Mouse (Mus musculus) liver, embryonic 12.5 days (tissue): ENCODE data around the gene Tmem178b. TPM values are rescaled to one million over a fixed set of nuclear protein-coding genes. Genes with fewer than 3 reads are reported as not detected.

ENCODE experiments used
- ATAC-seq: fragments of 200-750 bp; cut with Nextera tagmentation; 2 replicates; pipeline ENCODE4 v1.8.0; 2017; ENCODE audit warnings: moderate number of reproducible peaks, mild to moderate bottlenecking, moderate library complexity
- H3K27ac ChIP-seq: fragments of 300-500 bp; sonication (generic); 2 replicates; pipeline ENCODE4 v1.5.1; 2016; ENCODE audit warnings: mild to moderate bottlenecking
- H3K27me3 ChIP-seq: fragments of 300-500 bp; sonication (generic); replicated peaks from 2 replicates; pipeline ENCODE4 v1.6.1; 2016; ENCODE audit warnings: mild to moderate bottlenecking, moderate library complexity
- H3K36me3 ChIP-seq: fragments of 300-500 bp; sonication (generic); 2 replicates; pipeline ENCODE4 v1.6.1; 2016; ENCODE audit warnings: mild to moderate bottlenecking, moderate library complexity
- H3K4me1 ChIP-seq: fragments of 300-500 bp; sonication (generic); 2 replicates; pipeline ENCODE4 v1.6.1; 2016
- H3K4me2 ChIP-seq: fragments of 300-500 bp; sonication (generic); 2 replicates; pipeline ENCODE4 v1.6.1; 2016; ENCODE audit warnings: mild to moderate bottlenecking, moderate library complexity
- H3K4me3 ChIP-seq: fragments of 300-500 bp; sonication (generic); 2 replicates; pipeline ENCODE4 v1.5.1; 2016; ENCODE audit warnings: mild to moderate bottlenecking, moderate library complexity
- H3K9ac ChIP-seq: fragments of 300-500 bp; sonication (generic); 2 replicates; pipeline ENCODE4 v1.6.1; 2016; ENCODE audit warnings: mild to moderate bottlenecking, moderate library complexity
- H3K9me3 ChIP-seq: fragments of 300-500 bp; sonication (generic); replicated peaks from 2 replicates; pipeline ENCODE4 v1.6.1; 2016; ENCODE audit warnings: mild to moderate bottlenecking, moderate library complexity
- WGBS: fragments of 180-500 bp; shearing (Covaris S2); methylation state at CpG from one replicate; pipeline ENCODE4 v1.1.7; 2016; ENCODE audit not compliant: insufficient replicate concordance; 5-methylcytosine and 5-hydroxymethylcytosine counted together
- polyA plus RNA-seq: library from polyadenylated mRNA; unstranded; fragments of >200 nt; fragmentation: Nextera tagmentation; extraction: Ambion mirVana; gene quantifications from 2 replicates; pipeline ENCODE4 v1.2.1, GENCODE M21; 2016

Tmem178b gene
- polyA plus RNA-seq, 1 experiment from 2014 or later = not detected

GRCm38 (mm10) chr6:40032901-40033300 lies 159.8 kb downstream of the Tmem178b start:
- Histone ChIP-seq H3K4me3 (no peak overlapping the region), H3K9me3 (no peaks in the 10 kb centered on the region), H3K27ac (no peak overlapping the region), H3K36me3 (no peaks in the 10 kb centered on the region), H3K9ac (no peak overlapping the region), H3K4me2 (no peak overlapping the region), H3K27me3 (no peaks in the 10 kb centered on the region), H3K4me1 (no peaks in the 10 kb centered on the region)
- ATAC-seq = no peak

- Histone ChIP-seq H3K4me1 (no peaks in the 10 kb centered on the region), H3K36me3 (no peaks in the 10 kb centered on the region), H3K4me3 (no peak overlapping the region), H3K9me3 (no peaks in the 10 kb centered on the region), H3K4me2 (no peak overlapping the region), H3K27me3 (no peaks in the 10 kb centered on the region), H3K27ac (no peak overlapping the region), H3K9ac (no peak overlapping the region)
- 59% methylated on average over 3 of the region's 3 CpGs for WGBS
- no peak for ATAC-seq
These were observed 160.9 kb downstream of the Tmem178b start for GRCm38 (mm10) chr6:40033935-40034334.

- Histone ChIP-seq H3K4me2 (no peak overlapping the region), H3K4me1 (no peaks in the 10 kb centered on the region), H3K27ac (no peak overlapping the region), H3K4me3 (no peak overlapping the region), H3K27me3 (no peaks in the 10 kb centered on the region), H3K9me3 (no peaks in the 10 kb centered on the region), H3K9ac (no peak overlapping the region), H3K36me3 (no peaks in the 10 kb centered on the region)
- ATAC-seq = no peak
- 34% methylated on average over 11 of the region's 11 CpGs for WGBS
These were observed 176.2 kb downstream of the Tmem178b start for GRCm38 (mm10) chr6:40048969-40049908.

GRCm38 (mm10) chr6:40049909-40050484 lies 176.9 kb downstream of the Tmem178b start:
- Histone ChIP-seq H3K27ac (no peak overlapping the region), H3K9ac (no peak overlapping the region), H3K27me3 (no peaks in the 10 kb centered on the region), H3K9me3 (no peaks in the 10 kb centered on the region), H3K4me3 (no peak overlapping the region), H3K36me3 (no peaks in the 10 kb centered on the region), H3K4me1 (no peaks in the 10 kb centered on the region), H3K4me2 (no peak overlapping the region)
- WGBS = 79% methylated on average over 5 of the region's 6 CpGs
- ATAC-seq = no peak

- Histone ChIP-seq H3K4me1 (no peaks in the 10 kb centered on the region), H3K9ac (no peak overlapping the region), H3K4me3 (no peak overlapping the region), H3K9me3 (no peaks in the 10 kb centered on the region), H3K27ac (no peak overlapping the region), H3K36me3 (no peaks in the 10 kb centered on the region), H3K27me3 (no peaks in the 10 kb centered on the region), H3K4me2 (no peak overlapping the region)
- ATAC-seq = no peak
- WGBS = 64% methylated on average over 2 of the region's 2 CpGs
These were observed 178.6 kb downstream of the Tmem178b start for GRCm38 (mm10) chr6:40051698-40052097.

GRCm38 (mm10) chr6:40052593-40052992 lies 179.5 kb downstream of the Tmem178b start:
- Histone ChIP-seq H3K9ac (no peak overlapping the region), H3K36me3 (no peaks in the 10 kb centered on the region), H3K4me3 (no peak overlapping the region), H3K27me3 (no peaks in the 10 kb centered on the region), H3K4me2 (no peak overlapping the region), H3K27ac (no peak overlapping the region), H3K9me3 (no peaks in the 10 kb centered on the region), H3K4me1 (no peaks in the 10 kb centered on the region)
- no peak for ATAC-seq
- 63% methylated on average over 1 of the region's 1 CpGs for WGBS

- H3K4me1 ChIP-seq = no peaks in the 10 kb centered on the region
- WGBS = 68% methylated on average over 3 of the region's 3 CpGs
- ATAC-seq = no peak
These were observed 186.4 kb downstream of the Tmem178b start for GRCm38 (mm10) chr6:40059466-40059865.

GRCm38 (mm10) chr6:40061327-40062189 lies 188.5 kb downstream of the Tmem178b start:
- Histone ChIP-seq H3K9me3 (0 out of 2 replicates have a peak, but pooled peaks cover 4% of the 10 kb centered on the region), H3K9ac (no peak overlapping the region), H3K4me1 (no peaks in the 10 kb centered on the region), H3K4me3 (no peak overlapping the region), H3K36me3 (no peaks in the 10 kb centered on the region), H3K4me2 (no peak overlapping the region), H3K27ac (no peak overlapping the region), H3K27me3 (no peaks in the 10 kb centered on the region)
- 62% methylated on average over 5 of the region's 5 CpGs for WGBS
- ATAC-seq = no peak

More at GRCm38 (mm10) chr6:40059466-40059865, 186.4 kb downstream of the Tmem178b start:
- Histone ChIP-seq H3K27me3 (no peaks in the 10 kb centered on the region), H3K27ac (no peak overlapping the region), H3K4me3 (no peak overlapping the region), H3K4me2 (no peak overlapping the region), H3K36me3 (no peaks in the 10 kb centered on the region), H3K9ac (no peak overlapping the region), H3K9me3 (0 out of 2 replicates have a peak, but pooled peaks cover 4% of the 10 kb centered on the region)

- Histone ChIP-seq H3K27me3 (no peaks in the 10 kb centered on the region), H3K27ac (no peak overlapping the region), H3K4me1 (no peaks in the 10 kb centered on the region), H3K36me3 (no peaks in the 10 kb centered on the region), H3K9ac (no peak overlapping the region), H3K4me2 (no peak overlapping the region), H3K9me3 (0 out of 2 replicates have a peak, but pooled peaks cover 4% of the 10 kb centered on the region), H3K4me3 (no peak overlapping the region)
- WGBS = 72% methylated on average over 7 of the region's 7 CpGs
- ATAC-seq = no peak
These were observed 189.1 kb downstream of the Tmem178b start for GRCm38 (mm10) chr6:40062190-40062501.

- H3K4me1 ChIP-seq = no peaks in the 10 kb centered on the region
- H3K36me3 ChIP-seq = no peaks in the 10 kb centered on the region
- H3K4me2 ChIP-seq = no peak overlapping the region
- no peak overlapping the region for H3K27ac ChIP-seq
- H3K9ac ChIP-seq = no peak overlapping the region
- H3K27me3 ChIP-seq = no peaks in the 10 kb centered on the region
- no peak overlapping the region for H3K4me3 ChIP-seq
- 75% methylated on average over 1 of the region's 1 CpGs for WGBS
- H3K9me3 ChIP-seq = 0 out of 2 replicates have a peak, but pooled peaks cover 4% of the 10 kb centered on the region
- no peak for ATAC-seq
These were observed 190.4 kb downstream of the Tmem178b start for GRCm38 (mm10) chr6:40063438-40063837.

GRCm38 (mm10) chr6:40063899-40064298 lies 190.8 kb downstream of the Tmem178b start:
- no peaks in the 10 kb centered on the region for H3K27me3 ChIP-seq
- H3K9ac ChIP-seq = no peak overlapping the region
- no peak overlapping the region for H3K4me3 ChIP-seq
- H3K9me3 ChIP-seq = 0 out of 2 replicates have a peak, but pooled peaks cover 4% of the 10 kb centered on the region
- H3K27ac ChIP-seq = no peak overlapping the region
- H3K4me1 ChIP-seq = no peaks in the 10 kb centered on the region
- no peak overlapping the region for H3K4me2 ChIP-seq
- ATAC-seq = no peak
- no peaks in the 10 kb centered on the region for H3K36me3 ChIP-seq
- 41% methylated on average over 1 of the region's 1 CpGs for WGBS

- Histone ChIP-seq H3K27me3 (no peaks in the 10 kb centered on the region), H3K9me3 (0 out of 2 replicates have a peak, but pooled peaks cover 4% of the 10 kb centered on the region), H3K4me3 (no peak overlapping the region), H3K4me2 (no peak overlapping the region), H3K9ac (no peak overlapping the region), H3K27ac (no peak overlapping the region), H3K36me3 (no peaks in the 10 kb centered on the region), H3K4me1 (no peaks in the 10 kb centered on the region)
- no peak for ATAC-seq
- WGBS = 59% methylated on average over 2 of the region's 2 CpGs
These were observed 191.3 kb downstream of the Tmem178b start for GRCm38 (mm10) chr6:40064342-40064741.
